Mouse (Mus musculus) heart, postnatal 4 days (tissue): ENCODE data around the gene Ppp2r1b. TPM values are rescaled to one million over a fixed set of nuclear protein-coding genes. Genes with fewer than 3 reads are reported as not detected.

Experiments
- DNase-seq: peaks from one replicate; pipeline ENCODE4 v3.0.0; 2021
- total RNA-seq, 2 experiments: library from RNA; stranded (reverse); gene quantifications; 2 replicates each; pipeline ENCODE4 v1.2.3; 2021

The Ppp2r1b gene
- total RNA-seq, 2 experiments from 2014 or later: 24.0 to 29.8 TPM

GRCm38 (mm10) chr9:50841079-50841789, 3.9 kb upstream of the Ppp2r1b start:
- DNase-seq: peak; percentile 23

DNA sequence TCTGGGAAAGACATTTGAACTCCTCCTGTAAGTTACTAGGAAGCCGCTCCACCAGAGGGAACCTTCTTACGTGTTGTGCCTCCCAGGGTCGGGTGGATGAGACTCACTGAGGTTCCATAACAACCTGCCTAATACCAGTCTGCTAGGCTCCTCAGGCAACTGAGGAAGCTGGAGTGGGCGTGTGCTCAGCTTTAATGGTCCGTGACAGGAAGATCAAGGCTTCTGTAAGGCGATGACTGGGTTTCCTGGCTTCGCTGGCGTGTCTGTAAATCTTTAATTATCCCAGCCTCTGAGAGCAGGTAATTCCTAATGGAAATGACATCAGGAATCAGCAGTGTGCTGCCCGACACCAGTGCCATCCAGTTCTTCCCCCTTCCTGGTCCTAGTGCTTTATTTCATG, 446 bp downstream of the Ppp2r1b start:
- no peak for DNase-seq

- no peak for DNase-seq
These were observed 2.0 kb downstream of the Ppp2r1b start for GRCm38 (mm10) chr9:50847133-50847532.

DNA sequence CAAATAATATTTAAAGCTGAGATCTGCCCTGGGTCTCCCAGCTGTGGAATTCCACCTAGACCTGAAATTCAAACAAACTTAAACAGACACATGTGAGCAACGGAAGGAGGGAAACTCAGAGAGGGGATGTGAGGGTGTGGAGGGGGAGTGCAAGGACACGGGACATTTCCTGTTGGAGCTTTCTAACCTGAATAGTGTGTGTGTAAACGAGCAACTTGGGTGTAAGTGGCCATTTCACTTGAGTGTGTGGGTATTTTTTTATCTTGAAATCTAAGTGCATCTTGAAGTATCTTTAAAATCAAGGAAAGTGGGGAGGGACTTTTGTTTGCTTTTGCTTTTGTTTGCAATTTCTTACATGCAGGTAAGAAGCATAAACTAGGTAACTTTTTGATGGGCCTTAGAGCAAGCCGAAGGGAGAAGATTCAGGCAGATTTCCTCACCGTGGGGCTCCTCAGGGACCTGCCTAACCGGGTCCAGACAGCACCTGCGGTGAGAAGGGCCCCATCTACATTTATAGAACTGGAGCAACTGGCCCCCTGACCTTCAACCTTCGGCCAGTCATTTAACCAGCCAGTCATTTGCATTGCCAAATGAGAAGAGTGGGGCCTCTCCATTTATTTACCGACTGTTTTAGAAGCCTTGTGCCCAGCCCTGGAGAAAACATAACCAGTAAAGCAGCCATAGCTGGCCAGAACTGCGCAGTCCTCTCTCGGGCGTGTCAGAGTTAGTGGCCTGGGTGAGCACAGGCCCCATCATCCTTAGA, 2.7 kb downstream of the Ppp2r1b start:
- DNase-seq: no peak

DNA sequence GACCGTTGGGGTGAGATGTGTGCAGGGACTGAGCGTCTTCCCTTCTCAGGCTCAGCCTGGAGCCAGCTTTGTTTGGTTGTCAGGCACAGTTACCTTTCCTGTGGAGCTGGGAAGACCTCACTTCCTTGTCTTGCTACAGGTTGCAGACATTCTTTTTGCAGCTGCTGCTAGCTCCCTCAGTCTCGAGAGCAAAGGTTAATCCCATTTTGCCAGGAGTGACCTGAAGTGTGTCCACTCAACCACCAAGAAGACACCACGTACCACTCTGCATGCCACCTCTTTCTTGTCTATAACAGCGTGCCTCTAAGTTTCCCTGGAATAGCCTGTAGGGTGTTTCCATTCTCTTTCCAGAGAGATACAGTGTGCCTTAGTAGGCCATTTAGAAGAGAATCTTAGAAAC, 3.7 kb downstream of the Ppp2r1b start:
- DNase-seq: no peak

- DNase-seq: peak; percentile 95
These were observed 4.1 kb downstream of the Ppp2r1b start for GRCm38 (mm10) chr9:50849249-50849648.

DNA sequence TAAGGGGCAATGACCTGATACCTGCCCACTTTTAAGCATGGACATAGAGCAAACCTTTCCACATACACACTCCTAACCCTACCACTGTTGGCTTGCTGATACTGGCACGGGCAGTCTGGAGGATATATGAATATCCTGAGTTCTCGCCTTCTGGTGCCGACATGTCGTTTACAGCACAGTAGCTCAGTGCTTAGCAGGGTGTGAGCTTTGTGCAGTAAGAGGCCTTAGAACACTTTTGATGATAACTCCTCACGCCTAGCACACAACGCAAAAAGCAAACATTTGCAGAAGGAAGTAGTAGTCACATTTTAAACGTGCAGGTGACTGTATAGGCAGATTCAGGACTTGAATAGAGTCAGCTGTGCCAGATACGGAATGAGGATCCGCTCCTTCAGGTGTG, 4.7 kb downstream of the Ppp2r1b start:
- DNase-seq: no peak

DNA sequence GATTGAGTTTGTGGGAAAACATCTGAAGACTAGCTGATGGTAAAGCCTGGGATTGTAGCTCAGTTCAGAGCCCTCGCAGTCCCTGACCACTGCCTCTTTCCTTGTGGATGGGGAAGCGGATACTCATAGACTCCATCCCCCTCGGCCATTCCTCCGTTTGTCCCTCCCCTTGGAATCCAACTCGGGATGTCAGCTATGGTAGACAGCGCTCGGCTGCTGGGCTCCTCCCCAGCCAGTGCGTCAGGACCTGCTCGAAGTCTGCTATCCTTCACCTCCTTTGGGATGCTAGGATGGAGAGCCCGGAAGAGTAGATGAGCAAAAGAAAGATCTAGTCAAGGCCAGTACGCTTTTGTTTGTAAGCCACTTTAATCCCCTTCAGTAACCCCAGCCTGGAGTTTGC, 5.2 kb downstream of the Ppp2r1b start:
- peak; percentile 49 for DNase-seq

GRCm38 (mm10) chr9:50850713-50851112, 5.6 kb downstream of the Ppp2r1b start:
- peak; percentile 37 for DNase-seq

DNA sequence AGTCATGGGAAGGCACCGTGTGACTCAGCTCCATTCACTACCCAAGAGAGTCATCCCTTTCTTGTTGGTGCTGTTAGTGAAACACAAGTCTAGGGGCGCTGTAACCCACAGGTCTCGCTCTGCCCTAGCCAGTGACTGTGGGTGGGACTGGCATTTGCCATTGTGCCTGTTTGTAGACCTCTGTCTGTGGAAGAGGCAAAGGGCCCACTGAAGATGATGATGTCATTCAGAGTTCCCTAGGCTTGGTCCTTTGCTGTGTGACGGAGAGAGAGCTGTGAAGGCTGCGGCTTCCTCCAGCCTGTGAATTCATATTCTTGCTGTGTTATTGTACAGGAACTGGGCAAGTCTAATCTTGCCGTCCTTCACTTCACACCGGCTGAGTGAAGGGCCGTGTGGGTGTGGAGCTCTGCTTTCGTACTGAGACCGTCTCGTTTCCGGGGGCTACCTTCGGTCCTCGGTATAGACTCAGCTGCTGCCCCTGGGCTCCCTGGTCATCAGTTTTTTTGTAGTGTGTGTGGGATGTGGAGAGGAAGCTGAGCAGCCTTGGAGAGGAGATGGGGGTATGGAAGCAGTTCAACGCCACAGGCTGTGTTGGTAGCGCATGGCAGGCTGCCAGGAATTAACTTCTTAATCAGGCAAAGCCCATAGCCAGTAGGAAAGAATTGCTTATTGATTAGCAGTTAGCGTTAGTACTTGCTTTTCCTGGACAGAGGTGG, 7.7 kb downstream of the Ppp2r1b start:
- peak; percentile 40 for DNase-seq

GRCm38 (mm10) chr9:50854376-50854775, 9.3 kb downstream of the Ppp2r1b start:
- DNase-seq: no peak

DNA sequence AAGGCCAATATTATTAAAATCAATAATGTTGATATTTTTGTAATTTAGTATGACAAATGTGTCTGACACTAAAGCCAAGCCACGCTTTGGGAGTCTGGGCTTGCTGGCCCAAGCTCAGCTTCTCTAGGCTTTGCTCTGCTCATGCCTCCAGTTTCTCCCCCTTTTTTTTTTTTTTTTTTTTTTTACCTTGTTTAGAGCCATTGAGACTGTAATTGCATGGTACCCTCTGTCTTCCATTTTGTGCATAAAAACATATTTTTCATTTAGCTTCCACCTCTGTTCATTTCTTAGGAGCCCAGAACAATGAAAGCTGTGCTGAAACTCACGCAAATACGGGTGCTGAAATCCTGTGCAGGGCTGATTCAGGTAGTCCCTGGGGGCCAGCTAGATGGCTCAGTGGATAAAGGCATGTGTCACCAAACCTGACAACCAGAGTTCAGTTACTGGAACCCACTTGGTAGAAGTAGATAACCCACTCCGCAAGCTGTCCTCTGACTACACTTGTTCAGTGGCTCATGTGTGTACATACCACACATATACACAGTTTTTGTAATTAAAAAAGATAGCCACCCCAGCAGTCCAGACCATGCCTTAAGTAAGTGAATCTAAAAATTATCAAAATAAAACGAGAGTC, 10.1 kb downstream of the Ppp2r1b start:
- DNase-seq: no peak

DNA sequence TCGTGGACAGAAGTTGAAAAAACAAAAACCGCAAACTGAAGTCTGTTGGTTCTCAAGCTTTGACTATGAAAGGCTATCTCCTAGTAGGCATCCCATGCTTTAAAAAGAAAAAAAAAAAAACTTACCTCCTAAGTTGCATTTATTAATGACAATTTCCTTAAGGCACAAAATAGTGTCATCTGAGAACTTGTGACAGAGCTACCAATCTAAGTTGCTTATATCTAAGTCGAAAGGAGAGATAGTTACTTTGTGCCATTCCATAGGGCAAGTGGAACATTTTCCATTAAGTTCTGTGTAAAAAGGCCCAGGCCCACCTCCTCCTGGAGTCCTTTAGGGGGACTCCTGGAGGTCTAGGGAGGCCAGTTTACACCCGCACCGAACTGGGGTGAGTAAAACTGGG, 10.7 kb downstream of the Ppp2r1b start:
- DNase-seq: no peak

DNA sequence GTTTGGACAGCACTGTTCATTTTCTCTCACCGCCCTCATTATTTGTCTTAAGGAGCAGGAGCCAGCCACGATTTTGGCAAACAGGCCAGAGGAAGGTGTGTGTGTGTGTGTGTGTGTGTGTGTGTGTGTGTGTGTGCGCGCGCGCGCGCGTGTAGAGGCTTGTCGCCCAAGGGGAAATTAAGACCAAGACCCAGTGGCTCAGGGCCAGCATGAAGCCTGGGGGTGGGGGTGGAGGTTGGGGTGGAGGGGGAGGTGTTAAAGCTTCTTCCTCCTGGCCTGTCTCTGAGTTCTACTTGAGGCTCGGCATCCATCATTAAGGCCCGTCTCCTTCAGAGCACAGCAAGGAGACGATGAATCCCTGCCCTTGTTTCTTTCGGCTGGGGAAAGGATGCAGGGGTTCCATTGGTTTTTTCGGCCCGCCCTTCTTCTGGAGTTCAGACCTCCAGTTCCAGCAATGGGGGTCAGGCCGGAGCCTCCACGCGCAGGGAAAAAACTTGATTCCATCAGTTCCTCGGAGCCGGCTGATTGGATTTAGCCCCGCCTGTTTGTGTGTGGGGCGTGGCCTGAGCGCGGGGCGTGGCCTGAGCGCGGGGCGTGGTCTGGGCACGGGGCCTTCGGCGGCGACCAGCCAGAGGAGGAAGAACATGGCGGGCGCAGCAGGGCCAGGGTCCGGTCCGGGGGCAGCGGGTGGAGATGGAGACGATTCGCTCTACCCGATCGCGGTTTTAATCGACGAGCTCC, 11.4 kb downstream of the Ppp2r1b start:
- DNase-seq: peak; percentile 97

DNA sequence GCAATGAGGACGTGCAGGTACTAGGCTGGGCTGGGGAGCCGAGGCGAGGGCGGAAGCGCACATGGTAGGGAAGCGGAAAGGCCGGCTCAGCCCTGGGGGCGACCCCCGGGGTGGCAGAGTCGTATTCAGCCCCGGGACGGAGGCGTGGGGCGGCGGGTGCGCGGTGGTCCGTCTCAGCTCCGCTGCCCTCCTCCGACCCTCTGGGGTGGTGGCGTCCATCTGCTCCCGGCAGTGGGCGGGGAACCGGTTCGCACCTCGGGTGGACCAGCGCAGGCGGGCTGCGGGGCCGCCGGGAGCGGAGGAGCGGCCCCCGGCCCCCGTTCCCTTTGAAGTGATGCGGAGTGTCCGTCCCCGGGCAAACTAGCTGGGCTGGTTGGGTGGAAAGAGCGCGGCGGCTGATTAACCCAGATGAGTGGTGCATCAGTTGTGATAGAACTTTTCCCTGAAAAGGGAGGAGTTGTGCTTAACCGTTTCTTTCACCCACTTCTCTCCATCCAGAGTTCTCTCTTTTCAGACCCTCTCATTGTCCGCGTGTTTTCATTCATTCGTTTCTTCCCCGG, 12.1 kb downstream of the Ppp2r1b start:
- DNase-seq: no peak

DNA sequence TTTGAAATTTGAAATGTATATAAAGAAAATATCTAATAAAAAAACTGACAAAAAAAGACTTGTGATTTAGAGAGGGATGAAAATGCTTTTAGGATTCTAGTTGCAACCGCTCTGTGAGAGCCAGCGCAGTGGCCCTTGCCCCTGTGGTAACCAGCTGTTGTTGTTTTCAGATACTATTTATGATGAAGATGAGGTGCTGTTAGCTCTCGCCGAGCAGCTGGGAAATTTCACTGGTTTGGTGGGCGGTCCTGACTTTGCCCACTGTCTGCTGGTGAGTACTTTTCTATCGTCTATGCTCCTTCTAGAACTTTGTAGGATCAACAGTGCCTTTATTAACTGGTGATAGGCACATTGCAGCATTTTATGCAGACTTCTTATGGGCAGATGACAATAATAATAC, 13.6 kb downstream of the Ppp2r1b start:
- no peak for DNase-seq

- DNase-seq: no peak
These were observed 16.2 kb downstream of the Ppp2r1b start for GRCm38 (mm10) chr9:50861119-50861839.

- no peak for DNase-seq
These were observed 18.7 kb downstream of the Ppp2r1b start for GRCm38 (mm10) chr9:50863824-50864223.

GRCm38 (mm10) chr9:50864877-50865276, 19.8 kb downstream of the Ppp2r1b start:
- DNase-seq: no peak

- no peak for DNase-seq
These were observed 20.7 kb downstream of the Ppp2r1b start for GRCm38 (mm10) chr9:50865803-50866202.

GRCm38 (mm10) chr9:50867015-50867414, 21.9 kb downstream of the Ppp2r1b start:
- DNase-seq: no peak
